Mouse (Mus musculus) midbrain, embryonic 16.5 days (tissue): Measurements from ENCODE around the gene Frmpd4. TPM values are rescaled to one million over a fixed set of nuclear protein-coding genes. Genes with fewer than 3 reads are reported as not detected.

ENCODE experiments used
- ATAC-seq: fragments of 200-750 bp; cut with Nextera tagmentation; 2 replicates; pipeline ENCODE4 v1.8.0; 2017; ENCODE audit warnings: moderate TSS enrichment
- H3K27ac ChIP-seq: fragments of 300-500 bp; sonication (generic); 2 replicates; pipeline ENCODE4 v1.5.1; 2014; ENCODE audit warnings: mild to moderate bottlenecking, low read length, mixed read lengths
- H3K27me3 ChIP-seq: fragments of 300-500 bp; sonication (generic); 2 replicates; pipeline ENCODE4 v1.6.1; 2014; ENCODE audit warnings: low read depth, low read length, mixed read lengths; ENCODE audit not compliant: control insufficient read depth, insufficient read depth
- H3K36me3 ChIP-seq: fragments of 300-500 bp; sonication (generic); 2 replicates; pipeline ENCODE4 v1.6.1; 2014; ENCODE audit warnings: mild to moderate bottlenecking, low read length, moderate library complexity, mixed read lengths; ENCODE audit not compliant: control insufficient read depth, insufficient read depth
- H3K4me1 ChIP-seq: fragments of 300-500 bp; sonication (generic); 2 replicates; pipeline ENCODE4 v1.6.1; 2014; ENCODE audit warnings: mild to moderate bottlenecking, low read length, mixed read lengths; ENCODE audit not compliant: control insufficient read depth, insufficient read depth
- H3K4me2 ChIP-seq: fragments of 300-500 bp; sonication (generic); 2 replicates; pipeline ENCODE4 v1.6.1; 2014; ENCODE audit warnings: mild to moderate bottlenecking, low read length, mixed read lengths
- H3K4me3 ChIP-seq: fragments of 300-500 bp; sonication (generic); 2 replicates; pipeline ENCODE4 v1.5.1; 2014; ENCODE audit warnings: low read depth, mild to moderate bottlenecking, low read length, moderate library complexity, mixed read lengths
- H3K9ac ChIP-seq: fragments of 300-500 bp; sonication (generic); 2 replicates; pipeline ENCODE4 v1.6.1; 2014; ENCODE audit warnings: low read depth, low read length, mixed read lengths
- H3K9me3 ChIP-seq: fragments of 300-500 bp; sonication (generic); replicated peaks from 2 replicates; pipeline ENCODE4 v1.6.1; 2014; ENCODE audit warnings: mild to moderate bottlenecking, low read length, mixed read lengths; ENCODE audit not compliant: control insufficient read depth, poor library complexity, severe bottlenecking
- WGBS: fragments of 180-500 bp; shearing (Covaris S2); extraction: QIAGEN DNeasy Blood & Tissue Kit; methylation state at CpG from one replicate; pipeline ENCODE4 v1.1.7; 2014; 5-methylcytosine and 5-hydroxymethylcytosine counted together
- polyA plus RNA-seq: library from polyadenylated mRNA; unstranded; fragments of >200 nt; fragmentation: Nextera tagmentation; extraction: Ambion mirVana; gene quantifications from 2 replicates; pipeline ENCODE4 v1.2.1, GENCODE M21; 2015

The Frmpd4 gene
- 1.7 and 2.1 TPM in 2 replicates for polyA plus RNA-seq

DNA sequence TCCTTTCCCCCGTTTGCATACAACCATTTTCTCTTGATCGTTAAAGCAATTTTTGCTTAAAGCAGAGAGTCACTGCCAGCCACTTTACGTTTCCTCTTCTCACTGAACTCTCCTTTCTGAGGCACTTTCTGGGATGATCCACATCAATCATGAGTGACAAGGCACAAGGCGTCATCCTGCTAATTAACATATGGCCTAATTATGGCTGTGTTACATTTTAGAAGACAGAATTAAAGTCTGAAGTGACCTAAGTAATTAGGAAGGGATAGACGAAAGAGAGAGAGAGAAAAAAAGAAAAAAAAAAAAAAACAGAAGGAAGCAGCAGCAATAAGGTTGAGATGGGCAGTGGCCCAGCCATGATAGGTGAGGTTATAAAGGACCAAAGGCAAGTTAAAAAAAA, at the start of gene Frmpd4:
Frmpd4 (minus strand) TSS at position 101 of the 400 bp plus-strand sequence.
- H3K9ac ChIP-seq, result no peak within 1 kb of the TSS
- H3K27ac ChIP-seq, result no peak within 1 kb of the TSS
- H3K27me3 ChIP-seq, result no peaks in the 10 kb centered on the region; the same call in 1 of the 2 replicates
- ATAC-seq, result no peak
- H3K4me2 ChIP-seq, result no peak within 1 kb of the TSS
- H3K4me3 ChIP-seq, result no peak within 1 kb of the TSS
- no peaks in the 10 kb centered on the region for H3K9me3 ChIP-seq
- H3K36me3 ChIP-seq, result no peaks in the 10 kb centered on the region
- no peaks in the 10 kb centered on the region for H3K4me1 ChIP-seq
- WGBS, result 82% methylated on average over 5 of the region's 5 CpGs

DNA sequence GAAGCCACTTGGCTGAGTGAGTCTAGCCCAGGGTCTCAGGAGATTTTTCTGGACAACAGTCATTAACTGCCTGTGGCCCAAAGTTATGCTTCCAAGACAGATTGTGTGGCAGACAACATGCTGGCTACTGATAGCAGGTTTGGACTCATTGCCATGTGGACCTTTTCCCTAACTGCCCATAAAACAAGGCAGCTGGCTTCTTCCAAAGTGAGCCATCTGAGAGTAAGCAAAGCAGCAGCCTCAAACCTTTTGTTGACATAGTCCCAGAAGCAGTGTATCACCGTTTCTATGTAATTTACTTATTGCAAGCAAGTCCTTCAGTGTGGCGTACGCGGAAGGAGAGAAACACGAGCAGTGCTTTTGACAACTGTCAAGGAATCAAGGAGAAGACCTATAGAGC, 18.2 kb upstream of the Frmpd4 start:
- no peaks in the 10 kb centered on the region; the same call in 1 of the 2 replicates for H3K27me3 ChIP-seq
- no peak for ATAC-seq
- 81% methylated on average over 5 of the region's 5 CpGs for WGBS

DNA sequence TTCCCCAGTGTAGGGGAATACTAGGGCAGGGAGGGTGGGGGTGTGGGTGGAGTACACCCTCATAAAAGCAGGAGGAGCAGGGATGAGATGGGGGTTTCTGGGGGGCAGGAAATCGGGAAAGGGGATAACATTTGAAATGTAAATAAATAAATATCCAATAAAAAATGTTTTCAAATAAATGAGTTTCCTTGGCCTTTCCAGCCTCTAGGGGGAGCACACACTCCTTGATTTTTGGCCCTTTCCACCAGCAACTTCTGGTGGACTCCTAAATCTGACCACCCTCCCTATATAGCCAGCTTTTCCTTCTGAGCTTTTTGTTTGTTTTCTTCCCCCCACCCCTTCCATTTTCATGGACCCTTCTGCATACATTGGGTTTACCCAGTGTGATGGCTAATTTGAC, 7.3 kb upstream of the Frmpd4 start:
- no peak for ATAC-seq
- no peak overlapping the region for H3K9ac ChIP-seq
- no peaks in the 10 kb centered on the region for H3K27me3 ChIP-seq
- no peak overlapping the region for H3K4me2 ChIP-seq
- H3K9me3 ChIP-seq, result no peaks in the 10 kb centered on the region
- H3K27ac ChIP-seq, result no peak overlapping the region
- H3K4me3 ChIP-seq, result no peak overlapping the region
- no peaks in the 10 kb centered on the region for H3K36me3 ChIP-seq
- no peaks in the 10 kb centered on the region for H3K4me1 ChIP-seq
- WGBS, result 63% methylated on average over 1 of the region's 1 CpGs

More for the DNA sequence above, 18.2 kb upstream of the Frmpd4 start:
- H3K9me3 ChIP-seq, result no peaks in the 10 kb centered on the region
- no peaks in the 10 kb centered on the region for H3K4me1 ChIP-seq
- H3K27ac ChIP-seq, result no peak overlapping the region
- H3K9ac ChIP-seq, result no peak overlapping the region
- H3K4me3 ChIP-seq, result no peak overlapping the region
- H3K4me2 ChIP-seq, result no peak overlapping the region
- H3K36me3 ChIP-seq, result no peaks in the 10 kb centered on the region

DNA sequence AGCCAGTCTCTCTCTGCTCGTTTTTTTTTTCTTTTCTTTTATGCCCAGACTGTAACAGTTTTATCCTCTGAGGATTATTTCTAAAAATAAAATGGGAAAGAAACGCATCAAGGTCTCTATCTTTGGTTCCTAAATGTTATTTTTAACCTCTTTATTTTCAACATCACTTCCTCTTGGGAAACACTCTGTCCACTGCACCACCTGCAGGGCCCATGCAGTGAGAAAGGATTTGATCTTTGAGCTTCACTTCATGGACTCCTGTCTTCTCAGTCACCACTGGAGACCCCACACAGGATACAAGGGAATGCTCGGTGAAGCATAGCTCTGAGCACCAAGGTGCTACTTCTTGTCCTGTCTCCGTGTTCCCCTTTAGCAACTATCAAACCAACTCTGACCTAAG, 5.2 kb downstream of the Frmpd4 start:
- 65% methylated on average over 4 of the region's 4 CpGs for WGBS
- Histone ChIP-seq H3K36me3 (no peaks in the 10 kb centered on the region), H3K4me2 (no peak overlapping the region), H3K27ac (no peak overlapping the region), H3K4me1 (no peaks in the 10 kb centered on the region), H3K9ac (no peak overlapping the region), H3K9me3 (no peaks in the 10 kb centered on the region), H3K27me3 (no peaks in the 10 kb centered on the region; the same call in none of the 2 replicates), H3K4me3 (no peak overlapping the region)
- no peak for ATAC-seq

DNA sequence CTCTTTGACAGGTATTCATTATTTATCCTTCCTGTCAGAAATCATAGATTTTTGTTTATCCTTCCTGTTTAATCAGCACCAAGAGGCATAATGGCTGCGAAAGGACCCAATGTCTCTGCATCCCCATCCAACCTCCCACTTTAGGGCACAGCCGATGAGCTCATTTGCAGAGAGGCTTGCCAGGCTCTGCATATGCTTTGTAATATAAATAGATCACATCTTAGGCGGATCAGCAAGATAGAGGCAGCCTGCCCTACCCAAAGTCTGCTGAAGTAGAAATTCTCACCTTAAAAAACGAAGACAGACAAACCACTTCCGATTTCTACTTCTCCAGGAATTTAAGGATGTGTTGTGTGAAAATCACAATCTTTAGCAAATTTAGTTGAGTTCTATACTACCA, 7.8 kb downstream of the Frmpd4 start:
- no peaks in the 10 kb centered on the region for H3K36me3 ChIP-seq
- no peak overlapping the region for H3K27ac ChIP-seq
- WGBS, result 87% methylated on average over 5 of the region's 5 CpGs
- no peaks in the 10 kb centered on the region; the same call in none of the 2 replicates for H3K27me3 ChIP-seq
- H3K4me2 ChIP-seq, result no peak overlapping the region
- no peak for ATAC-seq
- H3K9me3 ChIP-seq, result no peaks in the 10 kb centered on the region
- no peaks in the 10 kb centered on the region for H3K4me1 ChIP-seq
- no peak overlapping the region for H3K9ac ChIP-seq
- H3K4me3 ChIP-seq, result no peak overlapping the region

DNA sequence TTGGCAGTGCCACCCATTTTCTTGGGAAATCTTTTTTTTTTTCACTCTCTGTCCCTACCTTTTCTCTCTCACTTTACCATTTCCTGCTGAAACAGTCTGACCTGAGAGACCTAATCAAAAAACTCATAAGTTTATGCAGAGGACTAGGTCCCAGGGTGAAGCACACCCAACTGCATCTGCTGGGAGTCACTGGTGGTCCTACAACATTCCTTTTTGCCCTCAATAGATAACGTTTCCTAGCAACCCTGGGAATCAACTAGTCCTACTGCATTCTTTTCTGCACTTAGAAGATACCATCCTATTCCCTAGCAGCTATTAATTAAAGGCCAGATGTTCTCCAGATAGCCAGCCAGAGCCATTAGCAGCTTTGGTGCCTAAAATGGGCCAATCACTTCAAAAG, 71.8 kb downstream of the Frmpd4 start:
- no peak overlapping the region for H3K4me3 ChIP-seq
- H3K9me3 ChIP-seq, result peaks cover 4% of the 10 kb centered on the region; the same call in 1 of the 2 replicates
- no peak overlapping the region for H3K9ac ChIP-seq
- no peaks in the 10 kb centered on the region for H3K27me3 ChIP-seq
- no peaks in the 10 kb centered on the region for H3K36me3 ChIP-seq
- H3K4me2 ChIP-seq, result no peak overlapping the region
- H3K27ac ChIP-seq, result no peak overlapping the region
- no peak for ATAC-seq
- WGBS, result 83% methylated on average over 1 of the region's 1 CpGs
- no peaks in the 10 kb centered on the region for H3K4me1 ChIP-seq

DNA sequence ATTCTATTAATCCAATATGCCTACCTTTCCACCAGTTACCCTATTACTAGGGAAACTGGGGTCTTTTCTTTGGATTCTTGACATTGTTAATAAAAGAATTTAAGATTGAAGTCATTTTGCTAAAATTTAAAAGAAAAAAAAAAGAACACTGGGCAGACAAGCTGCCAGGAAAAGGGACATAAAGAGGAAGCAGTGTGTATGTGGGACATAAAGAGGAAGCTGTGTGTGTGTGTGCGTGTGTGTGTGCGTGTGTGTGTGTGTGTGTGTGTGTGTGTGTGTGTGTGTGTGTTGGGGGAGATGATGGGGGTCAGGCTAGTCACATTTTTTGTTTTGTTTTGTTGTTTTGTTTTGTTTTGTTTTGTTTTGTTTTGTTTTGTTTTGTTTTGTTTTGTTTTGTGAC, 121.8 kb downstream of the Frmpd4 start:
- H3K4me2 ChIP-seq, result no peak overlapping the region
- no peak overlapping the region for H3K9ac ChIP-seq
- H3K27me3 ChIP-seq, result 0 out of 2 replicates have a peak, but pooled peaks cover 3% of the 10 kb centered on the region
- no peaks in the 10 kb centered on the region for H3K4me1 ChIP-seq
- WGBS, result 92% methylated on average over 2 of the region's 2 CpGs
- H3K36me3 ChIP-seq, result no peaks in the 10 kb centered on the region
- H3K9me3 ChIP-seq, result no peaks in the 10 kb centered on the region
- no peak for ATAC-seq
- H3K4me3 ChIP-seq, result no peak overlapping the region
- no peak overlapping the region for H3K27ac ChIP-seq

DNA sequence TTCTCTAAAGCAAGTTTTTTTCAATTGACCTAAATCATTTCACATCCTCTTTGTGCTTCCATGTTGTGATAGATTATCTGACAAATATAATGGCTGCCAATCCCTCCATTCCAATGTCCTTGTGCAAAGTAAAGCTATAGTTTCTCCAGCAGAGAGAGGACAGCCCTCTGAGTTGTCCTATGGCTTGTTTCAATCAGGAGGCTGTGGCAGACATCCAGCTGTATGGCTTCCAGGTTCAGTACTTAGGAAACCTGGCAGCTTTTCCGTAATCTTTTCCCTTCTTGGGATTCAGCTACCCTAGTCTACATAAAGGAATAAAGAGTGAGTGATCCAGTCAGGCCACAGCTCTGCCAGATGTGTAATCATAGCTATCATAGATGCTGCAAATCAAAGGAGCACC, 145.8 kb downstream of the Frmpd4 start:
- H3K4me1 ChIP-seq, result no peaks in the 10 kb centered on the region
- WGBS, result 58% methylated on average over 1 of the region's 1 CpGs

DNA sequence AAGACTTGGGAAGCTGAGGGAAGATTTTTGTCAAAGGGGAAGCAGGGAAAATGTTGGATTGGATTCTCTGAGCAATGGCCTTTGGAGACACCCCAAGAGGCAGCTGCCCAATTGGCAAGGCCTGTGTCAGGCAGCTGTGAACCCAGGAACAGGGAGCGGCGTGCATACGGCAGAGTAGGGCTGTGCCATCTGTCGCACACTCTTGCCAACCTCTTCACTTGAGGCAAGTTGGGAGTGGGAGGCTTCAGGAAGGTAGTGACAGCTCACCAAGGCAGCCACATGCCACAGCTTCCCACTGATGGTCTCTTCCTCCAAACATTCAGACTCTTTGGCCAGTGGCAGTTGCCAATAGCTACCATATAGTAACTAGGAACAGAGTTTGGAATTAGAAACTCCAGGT, 147.2 kb downstream of the Frmpd4 start:
- WGBS, result 88% methylated on average over 4 of the region's 4 CpGs

More for the DNA sequence above, 145.8 kb downstream of the Frmpd4 start:
- Histone ChIP-seq H3K4me2 (no peak overlapping the region), H3K36me3 (no peaks in the 10 kb centered on the region), H3K9me3 (no peaks in the 10 kb centered on the region), H3K27me3 (no peaks in the 10 kb centered on the region), H3K4me3 (no peak overlapping the region), H3K27ac (no peak overlapping the region), H3K9ac (no peak overlapping the region)
- ATAC-seq, result no peak

More for the DNA sequence above, 147.2 kb downstream of the Frmpd4 start:
- Histone ChIP-seq H3K4me1 (no peaks in the 10 kb centered on the region), H3K4me2 (no peak overlapping the region), H3K4me3 (no peak overlapping the region), H3K27me3 (0 out of 2 replicates have a peak, but pooled peaks cover 2% of the 10 kb centered on the region), H3K36me3 (no peaks in the 10 kb centered on the region), H3K27ac (no peak overlapping the region), H3K9me3 (no peaks in the 10 kb centered on the region), H3K9ac (no peak overlapping the region)
- ATAC-seq, result no peak
